Mouse (Mus musculus) c-Kit-positive CD71-positive TER-119-negative erythroid progenitor cells, embryonic 14.5 days (primary cell): Measurements from ENCODE around the gene Zfp808.
"Not testable (repeated sequence)": the region's sequence is repeated elsewhere in the genome, so short reads cannot be mapped to it uniquely, and the experiment has no call there.

ENCODE experiments used
- DNase-seq: peaks from one replicate; pipeline ENCODE4 v3.0.0-alpha.2; 2013; ENCODE audit warnings: low read depth

Gene Zfp808

DNA sequence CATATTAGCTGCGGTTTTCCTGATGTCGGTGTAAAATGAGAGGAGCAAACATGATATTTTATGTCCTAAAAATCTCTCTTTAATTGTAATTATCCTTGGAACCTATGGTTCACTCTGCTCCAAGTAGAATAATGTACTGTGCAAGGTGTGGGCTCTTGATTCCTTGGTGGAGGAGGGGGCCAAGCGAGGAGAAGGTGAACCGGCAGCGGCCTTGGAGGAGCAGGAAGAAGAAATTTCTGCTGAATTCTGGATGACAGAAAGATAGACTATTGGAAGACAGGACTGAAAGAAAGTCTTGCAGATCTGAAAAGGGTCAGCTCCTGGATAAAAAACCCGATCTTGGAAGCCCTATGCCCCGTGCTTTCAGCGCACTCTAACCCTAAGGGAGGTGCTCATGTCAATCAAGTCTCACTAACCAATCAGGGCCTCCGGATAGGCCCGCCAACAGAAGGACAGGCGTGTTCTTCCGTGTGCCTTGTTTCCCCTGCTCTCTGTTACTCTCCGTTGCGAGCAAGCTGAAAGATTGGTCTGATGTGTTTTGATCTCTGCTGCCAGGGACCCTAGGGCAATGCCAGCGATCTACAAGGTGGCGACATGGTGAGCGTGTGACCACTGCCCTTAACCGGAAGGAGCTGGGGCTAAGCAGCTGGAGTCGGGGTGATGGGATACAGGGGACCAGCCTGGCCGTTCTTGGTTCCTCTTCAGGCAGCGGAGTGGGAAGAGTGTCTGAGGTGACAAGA is at the start of gene Zfp808:
Gene Zfp808 (plus strand): TSS at position 455 of the 740 bp plus-strand sequence.
- peak; percentile 37 for DNase-seq

DNA sequence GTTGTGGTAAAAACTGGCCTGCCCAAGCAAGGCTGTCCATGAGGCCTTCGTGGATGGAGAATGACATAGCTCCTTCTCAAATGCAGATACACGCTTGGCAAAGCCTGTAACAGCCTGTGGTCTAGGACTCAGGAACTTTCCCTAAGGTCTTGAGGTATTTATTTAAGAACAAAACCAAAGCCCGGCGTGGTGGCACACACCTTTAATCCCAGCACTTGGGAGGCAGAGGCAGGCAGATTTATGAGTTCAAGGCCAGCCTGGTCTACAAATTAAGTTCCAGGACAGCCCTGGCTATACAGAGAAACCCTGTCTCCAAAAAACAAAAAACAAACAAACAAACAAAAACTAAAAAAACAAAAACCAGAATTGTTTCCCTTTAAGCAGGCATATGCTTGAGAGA is 30.9 kb upstream of the Zfp808 start:
- DNase-seq: not testable (repeated sequence)

- not testable (repeated sequence) for DNase-seq
These were observed 30.2 kb upstream of the Zfp808 start for GRCm38 (mm10) chr13:62099454-62099853.

DNA sequence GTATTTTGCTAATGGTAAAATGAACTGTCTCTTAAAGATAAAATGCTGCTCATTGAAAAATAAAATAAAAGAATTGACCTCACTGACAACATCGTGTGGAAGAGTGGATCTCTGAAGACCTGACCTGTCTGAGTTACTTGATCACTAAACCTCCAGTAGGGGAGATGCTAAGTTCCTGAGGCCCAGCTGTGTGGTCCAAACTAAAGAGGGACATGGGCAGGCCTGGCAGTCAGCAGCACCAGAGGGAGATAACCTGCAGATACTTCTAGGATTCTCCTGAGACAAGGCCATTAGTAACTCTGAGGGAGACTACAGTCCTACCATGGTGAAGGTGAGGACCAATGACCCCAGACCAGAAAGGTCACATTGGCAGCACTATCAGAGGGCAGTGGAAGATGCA is 27.3 kb upstream of the Zfp808 start:
- not testable (repeated sequence) for DNase-seq

DNA sequence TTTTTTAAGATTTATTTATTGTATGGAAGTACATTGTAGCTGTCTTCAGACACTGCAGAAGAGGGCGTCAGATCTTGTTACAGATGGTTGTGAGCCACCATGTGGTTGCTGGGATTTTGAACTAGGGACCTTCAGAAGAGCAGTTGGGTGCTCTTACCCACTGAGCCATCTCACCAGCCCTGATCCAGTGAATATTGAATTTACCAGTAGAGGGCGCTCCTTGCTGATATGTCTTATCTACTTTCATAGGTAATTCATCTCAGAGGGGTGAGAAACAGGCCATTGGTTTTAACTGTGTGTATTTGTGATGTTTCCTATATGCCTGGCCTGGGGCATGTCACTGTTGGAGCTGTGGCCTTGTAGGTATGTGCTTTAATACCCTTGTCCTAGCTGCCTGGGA is 13.8 kb upstream of the Zfp808 start:
- DNase-seq: not testable (repeated sequence)

DNA sequence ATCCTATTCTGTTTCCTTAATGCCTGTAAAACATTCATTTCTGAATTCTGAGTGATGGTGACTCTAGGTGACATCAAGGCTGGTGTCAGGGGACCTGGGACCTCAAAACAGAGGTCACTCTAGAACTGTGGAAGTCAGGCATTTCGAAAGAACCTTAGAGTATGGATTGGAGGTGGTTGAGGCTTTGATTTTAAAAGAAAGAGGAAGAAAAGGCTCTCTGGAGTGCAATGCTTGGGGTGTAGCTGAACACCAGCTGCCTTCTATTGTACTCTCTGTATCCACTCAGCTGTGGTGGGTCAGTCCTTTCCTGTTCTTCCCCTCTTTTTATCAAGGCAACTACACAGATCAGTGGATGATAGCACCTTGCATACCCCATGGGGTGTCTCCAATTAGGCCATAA is 8.1 kb upstream of the Zfp808 start:
- not testable (repeated sequence) for DNase-seq

DNA sequence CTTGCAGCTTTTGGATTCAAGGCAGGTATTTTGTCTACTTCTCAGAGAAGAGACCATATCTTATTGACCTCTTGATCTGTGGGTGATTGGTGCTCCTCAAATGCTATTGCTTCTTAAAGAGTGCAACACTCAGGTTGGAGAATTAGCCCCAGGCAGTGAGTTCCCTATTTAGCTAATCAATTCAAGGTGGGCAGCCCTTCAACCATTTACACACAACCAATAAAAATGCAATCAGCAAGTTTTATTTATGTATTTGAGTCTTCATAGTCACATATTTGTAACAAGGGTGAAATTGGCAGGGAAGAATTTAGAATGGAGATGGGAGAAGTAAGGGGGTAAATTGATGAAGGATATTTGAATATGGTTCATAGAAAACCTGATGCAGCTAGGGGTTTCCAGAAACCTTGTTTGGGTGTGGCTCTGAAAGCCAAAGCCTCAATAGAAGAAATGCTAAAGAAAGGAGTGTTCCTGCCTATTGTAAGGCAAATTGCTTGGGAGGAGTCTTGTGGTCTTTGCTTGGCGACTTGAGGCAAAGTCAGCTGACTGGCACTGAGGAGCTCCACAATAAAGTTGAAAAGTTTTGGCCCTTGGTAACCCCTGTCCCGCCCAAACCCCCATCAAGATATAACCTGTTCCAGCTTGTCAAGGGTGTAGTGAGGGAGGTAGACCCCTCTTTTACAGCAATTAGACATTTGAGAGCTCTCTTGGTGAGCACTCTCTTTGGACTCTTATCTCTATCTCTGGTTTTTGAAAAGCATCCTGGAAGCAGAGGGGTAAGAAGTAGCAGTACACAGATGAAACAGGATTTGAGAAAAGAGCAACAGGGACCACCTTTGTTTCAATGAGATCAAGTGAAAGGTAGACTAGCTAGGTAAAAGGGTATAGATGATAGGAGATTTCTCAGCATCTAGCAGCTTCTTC is 52.4 kb downstream of the Zfp808 start:
- not testable (repeated sequence) for DNase-seq

DNA sequence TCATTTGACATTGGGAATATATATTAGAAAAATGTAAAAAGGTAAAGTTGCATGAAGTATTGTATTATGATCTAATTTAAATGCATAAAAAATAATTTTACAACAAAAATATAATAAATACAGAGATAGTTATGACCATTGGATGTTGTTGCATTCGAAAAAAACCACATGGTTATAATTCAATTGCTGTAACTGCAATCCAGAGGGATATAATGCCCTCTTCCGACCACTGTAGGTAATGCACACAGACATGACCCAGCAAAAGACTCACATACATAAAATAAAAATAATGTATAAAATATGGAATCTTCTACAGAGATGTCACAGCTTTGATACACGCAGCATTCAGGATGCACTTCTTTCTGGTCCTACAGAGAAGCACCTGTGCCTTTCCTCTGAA is 115.6 kb downstream of the Zfp808 start:
- no peak for DNase-seq

DNA sequence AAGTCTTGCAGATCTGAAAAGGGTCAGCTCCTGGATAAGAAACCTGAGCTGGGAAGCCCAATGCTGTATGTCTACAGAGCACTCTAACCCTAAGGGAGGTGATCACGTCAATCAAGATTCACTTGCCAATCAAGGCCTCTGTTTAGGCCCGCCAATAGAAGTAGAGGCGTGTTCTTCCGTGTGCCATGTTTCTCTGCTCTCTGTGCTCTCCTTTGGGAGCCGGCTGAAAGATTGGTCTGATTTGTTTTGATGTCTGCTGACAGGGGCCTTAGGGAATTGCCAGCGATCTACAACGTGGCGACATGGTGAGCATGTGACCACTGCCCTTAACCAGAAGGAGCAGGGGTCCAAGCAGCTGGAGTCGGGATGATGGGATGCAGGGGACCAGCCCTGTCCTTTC is 125.5 kb downstream of the Zfp808 start:
- not testable (repeated sequence) for DNase-seq

DNA sequence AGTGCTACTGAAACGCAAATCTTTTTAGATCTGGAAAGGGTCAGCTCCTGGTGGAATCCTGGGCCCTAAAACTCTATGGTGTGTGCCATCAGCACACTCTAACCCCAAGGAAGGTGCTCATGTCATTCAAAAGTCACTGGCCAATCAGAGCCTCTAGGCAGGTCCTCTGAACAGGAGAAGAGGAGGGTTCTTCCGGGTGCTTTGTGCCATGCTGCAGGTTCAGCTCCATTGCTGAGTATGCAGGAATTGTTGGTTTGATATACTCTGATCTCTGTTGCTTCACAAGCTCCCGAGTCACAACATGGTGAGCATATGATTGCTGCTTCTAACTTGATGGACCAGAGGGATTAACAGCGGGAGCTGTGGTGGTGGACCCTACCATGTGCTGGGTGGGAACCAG is 133.7 kb downstream of the Zfp808 start:
- DNase-seq: no peak
